Mouse (Mus musculus) left cerebral cortex, adult 9 months (tissue): ENCODE data around the gene Pml.
"Not testable (repeated sequence)": the region's sequence is repeated elsewhere in the genome, so short reads cannot be mapped to it uniquely, and the experiment has no call there.

Source experiments
- DNase-seq, 2 experiments: peaks; one replicate each; pipeline ENCODE4 v3.0.0; 2022; ENCODE audit warnings: low spot score in 2 of 2

Pml gene

GRCm38 (mm10) chr9:58271551-58271950 lies 22.0 kb upstream of the Pml start:
- not testable (repeated sequence) for DNase-seq

DNA sequence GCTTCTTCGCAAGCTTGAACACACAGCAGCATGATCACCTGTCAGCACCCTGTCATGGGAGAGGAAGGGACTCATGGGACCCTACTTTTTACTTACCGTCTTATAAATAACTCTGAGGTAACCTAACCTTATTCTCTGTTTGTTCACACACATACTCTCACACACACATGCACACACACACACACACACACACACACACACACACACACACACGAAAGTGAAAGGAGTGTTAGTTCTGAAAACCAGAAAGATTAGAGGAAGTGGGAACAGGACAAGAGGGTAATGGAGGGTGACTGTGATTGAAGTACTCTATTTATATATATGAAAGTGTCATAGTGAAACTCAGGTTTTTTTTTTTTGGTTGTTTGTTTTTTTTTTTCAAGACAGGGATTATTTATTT lies 21.5 kb upstream of the Pml start:
- no peak for DNase-seq

GRCm38 (mm10) chr9:58270081-58270480 lies 20.5 kb upstream of the Pml start:
- no peak for DNase-seq

DNA sequence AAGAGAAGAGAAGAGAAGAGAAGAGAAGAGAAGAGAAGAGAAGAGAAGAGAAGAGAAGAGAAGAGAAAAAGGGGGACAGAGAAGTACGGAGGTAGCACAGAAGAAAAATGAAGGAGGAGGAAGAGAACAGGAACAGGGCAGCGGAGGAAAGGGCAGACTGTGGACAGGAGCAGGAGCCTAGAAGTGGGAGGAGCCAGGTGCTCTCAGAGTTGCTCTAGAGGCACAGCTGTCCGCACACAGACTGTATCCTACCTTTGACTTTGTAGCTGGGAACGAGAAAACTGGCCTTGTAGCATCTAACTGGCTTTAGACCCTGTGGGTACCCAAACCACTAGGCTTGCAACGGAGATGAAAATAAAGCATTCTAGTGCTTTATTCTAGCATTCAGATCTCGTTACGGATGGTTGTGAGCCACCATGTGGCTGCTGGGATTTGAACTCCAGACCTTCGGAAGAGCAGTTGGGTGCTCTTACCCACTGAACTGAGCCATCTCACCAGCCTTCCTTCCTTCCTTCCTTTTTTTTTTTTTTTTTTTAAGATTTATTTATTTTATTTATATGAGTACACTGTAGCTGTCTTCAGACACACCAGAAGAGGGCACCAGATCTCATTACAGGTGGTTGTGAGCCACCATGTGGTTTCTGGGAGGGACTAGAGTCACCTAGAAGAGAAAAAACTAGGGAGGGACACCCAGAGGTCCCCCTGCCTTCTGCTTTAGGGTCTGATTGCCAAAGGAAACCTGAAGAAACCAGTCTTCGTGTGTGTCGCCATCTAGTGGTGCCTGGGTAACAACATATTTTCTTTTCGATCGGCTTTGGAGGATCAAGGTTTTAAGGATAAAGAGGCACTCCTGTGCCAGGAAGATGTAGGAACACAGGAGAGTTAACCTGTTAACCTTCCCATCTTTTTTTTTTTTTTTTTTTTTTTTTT lies 19.1 kb upstream of the Pml start:
- DNase-seq: peak in 1 of 2 experiments; percentile 61

DNA sequence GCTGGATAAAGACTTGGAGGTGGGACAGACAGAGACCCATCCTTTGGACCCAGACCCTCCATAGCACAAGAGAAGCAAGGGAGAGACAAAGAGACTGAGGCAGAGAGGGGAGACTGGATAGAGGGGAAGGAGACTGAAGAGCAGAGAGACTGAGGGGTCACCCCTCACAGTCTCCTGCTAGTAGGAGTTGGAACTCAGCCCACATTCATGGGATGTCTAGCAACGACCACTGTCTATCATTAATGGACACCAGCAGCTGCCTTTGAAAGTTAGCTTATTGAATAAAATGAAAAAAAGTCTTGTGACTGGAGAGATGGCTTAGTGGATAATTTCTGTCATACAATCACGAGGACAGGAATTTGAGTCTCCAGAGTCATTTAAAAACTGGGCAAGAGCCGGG lies 17.5 kb upstream of the Pml start:
- DNase-seq: no peak

DNA sequence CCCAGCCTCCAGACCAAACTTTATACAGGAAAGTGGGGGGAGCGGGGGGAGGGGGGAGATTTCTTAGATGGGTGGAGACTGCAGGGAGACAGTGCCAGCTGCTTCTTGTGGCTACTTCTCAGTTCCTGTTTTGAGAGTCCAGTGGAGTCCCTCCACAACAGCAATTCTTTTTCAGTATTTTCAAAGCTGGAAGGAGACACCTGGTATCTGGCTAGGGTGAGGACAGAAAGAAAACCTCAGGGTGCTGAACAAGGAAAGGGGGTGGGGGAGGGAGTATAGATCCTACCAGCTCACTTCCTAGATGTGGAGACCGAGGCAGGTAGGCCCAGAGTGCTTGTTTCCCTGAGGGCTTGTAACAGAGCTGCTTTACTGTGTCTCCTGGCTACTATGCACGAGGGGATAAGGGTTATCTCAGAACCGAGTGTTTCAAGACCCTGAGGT lies 17.0 kb upstream of the Pml start:
- DNase-seq: no peak

DNA sequence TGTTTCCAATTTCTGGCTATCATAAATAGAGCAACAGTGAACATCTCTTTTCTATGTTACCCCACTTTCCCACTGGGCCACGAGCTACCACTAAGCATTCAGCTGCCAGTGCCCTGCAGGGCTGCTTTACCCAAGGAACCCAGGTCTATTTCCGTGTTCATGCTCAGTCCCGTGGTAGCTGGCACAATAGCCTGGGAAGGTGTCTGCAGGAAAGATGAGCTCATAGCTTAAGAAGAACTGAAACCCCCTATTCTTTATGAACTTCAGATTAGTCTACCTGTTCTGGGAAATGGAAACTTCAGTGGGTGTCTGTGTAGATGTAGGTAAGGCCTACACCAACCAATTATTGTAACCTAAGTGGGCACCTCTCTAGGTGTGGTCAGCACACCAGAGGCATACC lies 15.8 kb upstream of the Pml start:
- DNase-seq: no peak

- DNase-seq: no peak
Observed at GRCm38 (mm10) chr9:58262507-58262906, 12.9 kb upstream of the Pml start.

- DNase-seq: no peak
Observed at GRCm38 (mm10) chr9:58255704-58256685, 6.4 kb upstream of the Pml start.

GRCm38 (mm10) chr9:58255105-58255504 lies 5.5 kb upstream of the Pml start:
- DNase-seq: no peak

DNA sequence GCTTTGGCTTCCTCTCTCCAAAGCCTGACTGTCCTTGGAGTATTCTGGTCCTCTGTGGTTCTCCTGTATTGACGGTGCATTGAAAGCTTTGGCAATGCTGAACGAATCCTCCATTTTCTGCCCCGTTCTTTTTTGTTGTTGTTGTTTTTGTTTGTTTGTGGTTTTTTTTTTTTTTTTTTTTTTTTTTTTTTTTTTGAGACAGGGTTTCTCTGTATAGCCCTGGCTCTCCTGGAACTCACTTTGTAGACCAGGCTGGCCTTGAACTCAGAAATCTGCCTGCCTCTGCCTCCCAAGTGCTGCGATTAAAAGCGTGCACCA lies 4.2 kb upstream of the Pml start:
- not testable (repeated sequence) for DNase-seq

GRCm38 (mm10) chr9:58253033-58253804 lies 3.6 kb upstream of the Pml start, which contains the start of gene Stoml1:
Gene Stoml1 (plus strand): TSS chr9:58253164.
- DNase-seq: peak; percentile 80 to 93

DNA sequence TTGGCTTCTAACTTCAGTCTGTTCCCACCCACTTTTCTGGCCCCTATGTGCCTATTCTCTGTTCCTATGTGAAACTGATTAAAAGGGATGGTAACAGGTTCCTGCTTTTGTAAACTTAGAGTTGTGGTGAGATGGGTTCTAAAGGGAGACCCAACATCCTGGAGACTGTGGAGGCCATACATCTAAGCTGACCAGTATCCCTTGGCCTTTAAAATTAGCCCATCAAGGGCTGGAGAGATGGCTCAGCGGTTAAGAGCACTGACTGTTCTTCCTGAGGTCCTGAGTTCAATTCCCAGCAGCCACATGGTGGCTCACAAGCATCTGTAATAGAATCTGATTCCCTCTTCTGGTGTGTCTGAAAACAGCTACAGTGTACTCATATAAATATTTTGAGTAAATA lies 1.1 kb upstream of the Pml start:
- DNase-seq: not testable (repeated sequence)

- DNase-seq: no peak
Observed at GRCm38 (mm10) chr9:58250322-58250721, 736 bp upstream of the Pml start.

DNA sequence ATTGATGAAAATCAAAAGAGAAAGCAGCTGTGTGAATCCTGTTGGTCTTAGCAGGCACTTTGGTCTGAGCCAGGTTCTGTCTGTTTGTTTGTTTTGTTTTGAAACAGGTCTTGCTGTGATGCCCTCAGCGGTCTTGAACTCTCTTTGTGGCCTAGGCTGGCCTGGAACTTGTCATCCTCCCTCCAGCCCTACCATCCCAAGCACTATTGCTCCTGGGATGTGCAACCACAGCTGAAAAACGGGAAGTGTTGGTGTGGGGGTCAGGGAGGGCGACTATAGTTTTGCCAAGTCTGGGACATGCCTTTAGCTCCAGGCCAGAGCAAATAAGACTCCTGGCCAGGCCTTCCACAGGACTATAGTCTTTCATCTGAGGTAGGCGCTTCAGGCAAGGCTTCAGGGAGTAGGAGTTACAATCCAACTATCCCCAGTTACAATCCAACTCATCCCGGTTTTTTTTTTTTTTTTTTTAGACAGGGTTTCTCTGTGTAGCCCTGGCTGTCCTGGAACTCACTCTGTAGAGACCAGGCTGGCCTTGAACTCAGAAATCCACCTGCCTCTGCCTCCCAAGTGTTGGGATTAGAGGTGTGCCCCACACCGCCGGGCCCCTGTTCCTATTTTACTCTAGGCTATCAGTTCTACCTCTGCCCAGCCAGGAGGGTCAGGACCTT lies 706 bp downstream of the Pml start:
- DNase-seq: no peak

DNA sequence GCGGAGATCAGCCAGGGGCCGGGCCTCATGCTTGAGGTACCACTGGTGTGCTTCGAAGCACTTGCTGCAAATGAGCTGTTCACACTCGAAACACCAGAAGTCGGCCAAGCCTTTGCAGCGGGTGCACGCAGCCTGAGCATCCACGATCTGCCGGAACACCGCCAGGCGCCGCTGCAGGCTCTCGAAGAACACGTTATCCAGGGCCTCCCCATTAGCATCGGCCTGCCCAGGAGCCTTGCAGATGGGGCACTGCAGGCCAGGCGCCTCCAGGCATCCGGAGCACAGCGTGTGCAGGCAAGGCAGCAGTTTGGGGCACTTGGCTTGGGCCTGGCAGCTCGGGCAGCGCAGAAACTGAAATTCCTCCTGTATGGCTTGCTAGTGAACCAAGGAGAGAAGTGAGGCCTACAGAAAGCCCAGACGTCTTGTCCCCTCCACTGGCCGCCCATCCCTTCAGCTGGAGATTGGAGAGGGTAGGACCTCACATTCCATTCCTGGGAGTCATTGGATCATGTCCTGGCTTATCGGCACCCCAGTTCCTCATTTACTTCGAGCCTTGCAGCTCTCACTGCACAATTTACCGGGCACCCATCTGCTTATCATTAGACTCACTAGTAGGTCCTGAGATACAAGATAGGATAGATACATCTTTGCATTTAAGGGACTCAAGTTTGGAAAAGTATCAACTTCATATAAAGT lies 2.4 kb downstream of the Pml start:
- DNase-seq: peak; percentile 36 to 80

DNA sequence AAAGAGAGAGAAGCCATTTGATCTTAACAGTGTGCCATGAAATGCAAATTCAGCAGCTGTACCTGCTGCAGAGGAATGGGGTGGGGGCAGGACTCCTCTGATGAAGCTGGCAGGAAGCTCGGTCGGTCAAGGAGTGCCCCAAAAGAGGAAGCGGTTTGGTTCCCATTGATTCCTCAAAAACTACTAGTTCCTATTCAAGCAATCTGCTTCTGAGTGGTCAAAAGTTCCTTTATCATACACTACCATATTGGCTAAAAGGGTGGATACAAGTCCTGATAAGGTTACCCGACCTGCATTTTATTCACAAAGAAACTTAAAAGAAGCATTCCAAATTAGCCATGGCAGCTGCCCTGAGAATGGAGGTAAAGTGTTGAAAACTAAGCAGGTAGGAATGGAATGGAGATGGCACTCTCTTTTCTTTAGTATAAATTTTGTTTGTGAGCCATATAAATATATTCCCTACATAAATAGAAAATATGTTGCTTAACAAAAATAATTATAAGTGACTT lies 3.4 kb downstream of the Pml start:
- no peak for DNase-seq

- no peak for DNase-seq
Observed at GRCm38 (mm10) chr9:58243696-58244095, 5.9 kb downstream of the Pml start.

GRCm38 (mm10) chr9:58242696-58243095 lies 6.9 kb downstream of the Pml start:
- peak in 1 of 2 experiments; percentile 36 for DNase-seq

GRCm38 (mm10) chr9:58241780-58242485 lies 7.7 kb downstream of the Pml start:
- no peak for DNase-seq
